Mouse (Mus musculus) kidney, adult 18-20 months (tissue): Measurements from ENCODE around the gene Gprc6a.
A peak's percentile ranks its signal among the peaks of the same experiment; 100 is the strongest.

Experiments used
- DNase-seq: peaks from one replicate; pipeline ENCODE4 v3.0.0; 2021

Gprc6a gene

GRCm38 (mm10) chr10:51631411-51632136 is at the start of gene Gprc6a:
Gene Gprc6a, minus strand, starts transcription at chr10:51631461.
- no peak for DNase-seq

GRCm38 (mm10) chr10:51678251-51678639 is 47.0 kb upstream of the Gprc6a start:
- DNase-seq, result no peak

GRCm38 (mm10) chr10:51677548-51678250 is 46.4 kb upstream of the Gprc6a start, which contains the start of gene Rfx6:
Gene Rfx6, plus strand, starts transcription at chr10:51677756.
- DNase-seq, result peak; percentile 18

- no peak for DNase-seq
Observed at GRCm38 (mm10) chr10:51672082-51672779, 41.0 kb upstream of the Gprc6a start.

- DNase-seq, result no peak
Observed at GRCm38 (mm10) chr10:51671583-51671982, 40.3 kb upstream of the Gprc6a start.

GRCm38 (mm10) chr10:51669334-51669733 is 38.1 kb upstream of the Gprc6a start:
- DNase-seq, result no peak

- DNase-seq, result no peak
Observed at GRCm38 (mm10) chr10:51657324-51657723, 26.1 kb upstream of the Gprc6a start.

GRCm38 (mm10) chr10:51649506-51650221 is 18.4 kb upstream of the Gprc6a start:
- DNase-seq, result no peak

- no peak for DNase-seq
Observed at GRCm38 (mm10) chr10:51621193-51621592, 10.1 kb downstream of the Gprc6a start.

- no peak for DNase-seq
Observed at GRCm38 (mm10) chr10:51620126-51620525, 11.1 kb downstream of the Gprc6a start.

- no peak for DNase-seq
Observed at GRCm38 (mm10) chr10:51618538-51618937, 12.7 kb downstream of the Gprc6a start.

GRCm38 (mm10) chr10:51614826-51615590 is 16.3 kb downstream of the Gprc6a start:
- no peak for DNase-seq

GRCm38 (mm10) chr10:51613421-51613820 is 17.8 kb downstream of the Gprc6a start:
- no peak for DNase-seq

- DNase-seq, result no peak
Observed at GRCm38 (mm10) chr10:51611969-51612682, 19.1 kb downstream of the Gprc6a start.

- DNase-seq, result no peak
Observed at GRCm38 (mm10) chr10:51609741-51610425, 21.4 kb downstream of the Gprc6a start.

- no peak for DNase-seq
Observed at GRCm38 (mm10) chr10:51596928-51597635, 34.2 kb downstream of the Gprc6a start.

GRCm38 (mm10) chr10:51595001-51595931 is 36.0 kb downstream of the Gprc6a start:
- no peak for DNase-seq

GRCm38 (mm10) chr10:51591574-51591973 is 39.7 kb downstream of the Gprc6a start:
- no peak for DNase-seq

- DNase-seq, result no peak
Observed at GRCm38 (mm10) chr10:51590139-51590574, 41.1 kb downstream of the Gprc6a start, which contains the start of gene Fam162b. Gene Fam162b, minus strand, starts transcription at chr10:51590517.
